Mouse (Mus musculus) cerebellum, adult 2 months (tissue): ENCODE measurements at regions not wholly inside any gene's neighbourhood (a gene's known extent, or its start where the extent isn't known, plus 50 kb on each side); places are given as distances from the start of the nearest gene placed in this dataset.

Experiments
- DNase-seq, 2 experiments: peaks; one replicate each; pipeline ENCODE4 v3.0.0; 2021
- H3K27ac ChIP-seq: fragments of 200-500 bp; 2 replicates; pipeline ENCODE4 v1.5.1; 2012; ENCODE audit warnings: low read length, control low read depth, inconsistent platforms; ENCODE audit not compliant: insufficient read depth
- H3K27me3 ChIP-seq: fragments of 200-500 bp; 2 replicates; pipeline ENCODE4 v1.6.1; 2012; ENCODE audit warnings: inconsistent platforms, mild to moderate bottlenecking, low read length, moderate library complexity; ENCODE audit not compliant: control insufficient read depth, insufficient read depth
- H3K4me1 ChIP-seq: fragments of 200-500 bp; 2 replicates; pipeline ENCODE4 v1.6.1; 2011; ENCODE audit warnings: low read length; ENCODE audit not compliant: control insufficient read depth, insufficient read depth
- H3K4me3 ChIP-seq: fragments of 200-500 bp; replicated peaks from 2 replicates; pipeline ENCODE3; 2011; ENCODE audit warnings: mild to moderate bottlenecking, low read depth, low read length, control low read depth; ENCODE audit not compliant: insufficient read depth
- CTCF ChIP-seq: fragments of 200-500 bp; IDR thresholded peaks from 2 replicates; pipeline ENCODE4 v1.5.1; 2011; ENCODE audit warnings: low read depth, mild to moderate bottlenecking, control low read depth, low read length, moderate library complexity, borderline replicate concordance; ENCODE audit not compliant: insufficient read depth
- POLR2A ChIP-seq: fragments of 200-500 bp; IDR thresholded peaks from 2 replicates; pipeline ENCODE4 v1.6.1; 2011; ENCODE audit warnings: low read length, control low read depth, borderline replicate concordance; ENCODE audit not compliant: insufficient read depth
- WGBS: fragments of 180-500 bp; shearing (Covaris S2); methylation state at CpG from one replicate; pipeline ENCODE4 v1.1.7; 2018; 5-methylcytosine and 5-hydroxymethylcytosine counted together

DNA sequence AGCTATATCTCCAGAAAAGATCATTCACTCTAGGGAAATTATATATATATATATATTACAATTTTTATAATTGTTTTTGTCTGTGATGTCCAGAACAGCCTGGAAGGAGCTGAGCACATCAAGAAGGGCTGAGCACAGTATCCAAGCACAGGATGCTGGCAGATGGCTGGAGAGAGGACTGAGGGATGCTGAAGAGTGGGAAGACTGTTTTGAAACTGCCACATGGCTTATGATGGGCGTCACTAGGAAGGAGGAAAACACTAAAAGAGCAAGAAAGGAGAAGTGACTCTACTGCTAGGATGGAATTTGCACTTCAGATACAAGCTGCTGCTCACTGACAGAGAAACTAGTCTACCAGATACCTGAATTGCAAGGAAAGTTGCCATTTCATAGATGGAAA is 50.4 kb upstream of the Atg10 start:
- Histone ChIP-seq H3K27ac (no peak overlapping the region), H3K4me3 (no peak overlapping the region), H3K4me1 (no peaks in the 10 kb centered on the region), H3K27me3 (no peaks in the 10 kb centered on the region)
- DNase-seq: no peak
- WGBS: 30% methylated on average over 1 of the region's 1 CpGs
- TF ChIP-seq POLR2A (no peak), CTCF (no peak)

DNA sequence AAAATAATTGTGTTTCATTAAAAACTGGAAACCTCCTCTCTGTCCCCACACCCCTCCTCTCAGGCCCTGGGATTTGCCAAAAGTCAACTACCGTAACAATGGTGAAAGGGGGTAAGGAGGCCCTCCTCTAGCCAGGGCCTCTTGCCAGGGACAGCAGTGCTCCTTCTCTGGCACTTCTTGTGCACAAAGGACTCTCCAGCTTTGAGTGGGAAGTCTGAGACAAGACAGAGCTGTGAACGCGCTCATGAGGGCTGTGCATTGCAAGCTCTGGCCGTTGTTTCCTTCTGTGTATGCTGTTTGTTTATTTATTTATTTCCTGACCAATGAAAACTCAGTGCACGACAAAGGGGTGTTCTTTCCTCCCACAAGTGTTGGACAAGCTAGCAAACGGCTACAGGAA is 50.8 kb upstream of the Atg10 start:
- Histone ChIP-seq H3K27ac (no peak overlapping the region), H3K4me1 (no peaks in the 10 kb centered on the region), H3K4me3 (no peak overlapping the region), H3K27me3 (no peaks in the 10 kb centered on the region)
- DNase-seq: peak in 1 of 2 experiments; percentile 12
- no peak for TF ChIP-seq CTCF
- no peak for TF ChIP-seq POLR2A
- WGBS: 21% methylated on average over 6 of the region's 6 CpGs

DNA sequence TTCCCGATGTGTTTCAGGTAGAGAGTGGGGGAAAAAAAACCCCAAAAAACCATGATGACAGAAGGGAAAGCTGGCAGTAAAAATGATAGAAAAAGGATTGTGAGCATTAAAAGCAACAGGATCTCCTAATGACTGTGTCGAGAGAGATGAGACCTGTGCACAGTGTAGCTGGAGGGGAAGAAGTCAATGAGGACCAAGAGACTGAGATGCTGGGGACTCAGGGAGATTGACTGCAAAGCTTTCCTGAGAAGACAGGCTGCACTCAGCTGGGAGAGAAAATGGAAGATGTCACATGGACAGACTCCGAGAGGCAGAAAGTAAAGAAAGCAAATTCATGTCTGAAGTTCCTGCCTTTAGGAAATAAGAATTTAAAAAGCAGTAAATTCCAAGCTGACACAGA is 55.7 kb upstream of the Atg10 start:
- Histone ChIP-seq H3K4me3 (no peak overlapping the region), H3K27ac (no peak overlapping the region), H3K4me1 (no peaks in the 10 kb centered on the region), H3K27me3 (no peaks in the 10 kb centered on the region)
- WGBS: 85% methylated on average over 3 of the region's 3 CpGs
- DNase-seq: no peak
- TF ChIP-seq CTCF (no peak), POLR2A (no peak)

DNA sequence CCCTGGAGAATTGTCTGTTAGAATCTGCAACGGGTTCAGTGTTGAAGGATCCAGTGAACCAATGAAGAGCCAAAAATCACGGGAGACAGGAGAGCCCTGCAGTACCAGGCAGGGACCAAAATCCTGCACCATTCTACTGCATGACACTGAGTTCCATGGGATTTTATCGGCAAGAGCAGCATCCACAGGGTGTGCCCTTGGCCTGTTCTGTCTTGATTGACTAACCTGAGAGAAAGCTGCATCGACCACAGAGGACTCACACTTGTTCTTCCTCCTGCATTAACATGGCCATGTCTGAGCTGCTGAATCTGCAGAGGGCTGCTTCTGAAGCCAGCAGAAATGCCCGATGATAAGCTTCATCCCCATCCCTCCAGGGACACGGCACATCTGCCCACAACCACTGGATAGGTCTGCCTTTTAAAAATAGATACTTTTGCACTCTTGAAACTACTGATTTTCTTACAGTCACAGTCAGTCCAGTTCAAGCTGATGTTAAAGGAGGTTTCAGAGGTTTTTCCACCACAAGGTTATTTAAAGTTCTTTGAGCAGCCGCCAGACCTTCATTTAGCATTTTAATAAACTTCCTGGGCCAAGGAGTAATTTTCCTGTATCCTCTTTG is 71.9 kb upstream of the Atg10 start:
- Histone ChIP-seq H3K4me3 (no peak overlapping the region), H3K4me1 (no peaks in the 10 kb centered on the region), H3K27ac (no peak overlapping the region), H3K27me3 (no peaks in the 10 kb centered on the region)
- DNase-seq: no peak
- TF ChIP-seq POLR2A (no peak), CTCF (no peak)
- WGBS: 69% methylated on average over 7 of the region's 7 CpGs

DNA sequence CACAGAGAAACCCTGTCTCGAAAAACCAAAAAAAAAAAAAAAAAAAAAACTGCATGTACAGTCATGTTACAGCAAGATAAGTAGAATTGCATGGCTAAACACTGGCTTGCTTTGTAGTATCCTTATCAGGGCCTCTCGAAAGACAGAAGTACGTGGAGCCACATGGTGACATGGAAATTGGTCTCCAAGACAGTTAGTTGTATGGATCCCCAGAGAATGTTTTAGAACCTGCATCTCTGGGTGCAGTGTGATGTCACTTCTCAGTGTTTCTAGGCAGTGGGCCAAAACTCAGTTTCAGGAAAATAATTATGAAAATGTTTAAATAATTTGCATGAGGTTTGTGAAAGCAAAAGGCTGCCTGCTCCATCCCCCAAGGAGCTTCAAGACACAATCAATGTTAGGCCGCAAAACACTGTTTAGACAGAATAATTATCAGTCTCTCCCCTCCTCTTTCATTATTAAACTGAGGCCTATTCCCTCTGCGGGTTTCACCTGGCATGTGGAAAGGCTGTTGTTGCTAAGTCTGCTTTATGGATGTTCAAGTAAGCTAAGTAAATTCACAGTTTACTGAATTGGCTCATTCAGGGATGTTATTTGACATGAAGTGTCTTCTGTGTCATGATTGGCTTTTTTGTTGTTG is 72.9 kb upstream of the Atg10 start:
- no peak overlapping the region for H3K4me3 ChIP-seq
- WGBS: 78% methylated on average over 5 of the region's 5 CpGs
- DNase-seq: no peak
- H3K27me3 ChIP-seq: no peaks in the 10 kb centered on the region
- H3K4me1 ChIP-seq: no peaks in the 10 kb centered on the region
- TF ChIP-seq POLR2A (no peak), CTCF (no peak)
- H3K27ac ChIP-seq: no peak overlapping the region

DNA sequence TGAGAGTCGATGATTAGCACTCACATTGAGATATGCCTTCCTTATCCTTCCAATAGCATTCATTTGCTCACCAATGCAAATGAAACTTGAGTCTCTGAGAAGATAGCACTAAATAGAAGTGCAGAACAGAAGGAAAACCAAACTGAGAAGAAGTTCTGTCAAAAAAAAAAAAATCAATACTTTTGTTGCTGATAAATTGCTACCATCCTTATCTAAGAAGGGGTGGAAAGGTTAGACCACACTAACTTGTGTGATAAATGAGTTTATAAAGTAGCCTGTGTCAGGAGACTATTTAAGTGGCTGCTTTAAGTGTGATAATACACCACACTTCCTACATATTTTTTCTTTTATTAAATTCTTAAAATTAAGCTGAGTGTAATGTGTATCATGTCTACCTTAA is 78.1 kb upstream of the Atg10 start:
- no peaks in the 10 kb centered on the region for H3K27me3 ChIP-seq
- 87% methylated on average over 1 of the region's 1 CpGs for WGBS
- TF ChIP-seq CTCF (no peak), POLR2A (no peak)
- H3K27ac ChIP-seq: no peak overlapping the region
- H3K4me1 ChIP-seq: no peaks in the 10 kb centered on the region
- H3K4me3 ChIP-seq: no peak overlapping the region
- DNase-seq: no peak

DNA sequence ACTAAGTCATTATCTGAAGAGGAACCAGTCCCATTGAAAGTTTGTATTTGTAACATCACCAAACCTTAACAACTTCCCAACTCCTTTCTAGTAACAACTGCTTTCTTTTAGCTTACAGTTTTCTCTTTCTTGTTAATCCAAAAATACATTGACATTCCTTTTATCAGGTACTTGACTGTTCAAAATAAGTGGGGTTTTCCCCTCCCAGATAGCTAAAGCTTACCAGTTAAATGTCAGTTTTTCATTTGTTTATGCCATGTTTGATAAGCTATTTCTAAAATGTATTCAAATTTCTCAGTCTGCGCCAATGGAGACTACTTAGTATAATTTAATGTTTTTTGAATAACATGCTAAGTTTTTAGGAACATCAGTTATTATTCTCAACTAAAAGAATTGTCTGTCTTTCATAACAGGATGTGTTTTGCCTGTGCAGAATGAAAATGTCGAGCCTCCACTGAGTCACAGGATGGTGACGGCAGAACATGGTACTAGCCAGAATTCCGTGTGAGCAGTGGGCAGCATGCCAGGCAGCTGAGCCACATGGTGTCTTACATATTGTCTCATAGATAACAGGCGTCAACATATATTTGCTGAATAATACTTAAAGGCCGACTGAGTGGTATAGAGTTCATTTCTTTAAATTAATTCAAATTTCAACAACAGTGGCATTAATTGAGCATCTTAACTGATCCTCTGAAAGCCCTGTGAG is 82.1 kb upstream of the Atg10 start:
- no peak overlapping the region for H3K4me3 ChIP-seq
- no peak for TF ChIP-seq POLR2A
- TF ChIP-seq CTCF: no peak
- H3K27me3 ChIP-seq: no peaks in the 10 kb centered on the region; the same call in 1 of the 2 replicates
- DNase-seq: peak in 1 of 2 experiments; percentile 12
- WGBS: 30% methylated on average over 6 of the region's 6 CpGs
- no peaks in the 10 kb centered on the region for H3K4me1 ChIP-seq
- H3K27ac ChIP-seq: no peak overlapping the region

DNA sequence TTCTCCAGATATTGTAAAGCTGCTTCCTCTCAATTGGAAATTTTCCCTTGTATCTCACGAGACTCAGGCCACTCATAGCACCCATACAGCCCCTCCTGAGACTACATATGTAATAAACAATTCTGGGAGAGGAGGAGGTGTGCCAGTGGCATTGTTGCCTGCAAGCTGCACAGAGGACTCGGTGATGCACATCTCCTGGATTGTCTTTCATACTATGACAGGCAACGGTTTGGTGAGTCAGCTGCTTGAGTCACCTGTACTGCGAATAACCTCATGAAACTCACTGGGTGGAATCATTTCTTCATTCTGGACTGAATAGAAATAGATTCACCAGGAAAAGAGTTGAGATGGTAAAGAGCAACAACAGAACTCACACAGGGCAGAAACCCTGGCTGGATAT is 82.8 kb upstream of the Atg10 start:
- WGBS: 85% methylated on average over 4 of the region's 4 CpGs
- no peak overlapping the region for H3K4me3 ChIP-seq
- DNase-seq: no peak

More for the DNA sequence above, 82.8 kb upstream of the Atg10 start:
- Histone ChIP-seq H3K4me1 (no peaks in the 10 kb centered on the region), H3K27me3 (no peaks in the 10 kb centered on the region; the same call in 1 of the 2 replicates), H3K27ac (no peak overlapping the region)
- no peak for TF ChIP-seq POLR2A
- no peak for TF ChIP-seq CTCF
